Mouse (Mus musculus) embryonic fibroblast, embryonic 13.5 days (primary cell): ENCODE data around the gene Spint1. TPM values are rescaled to one million over a fixed set of nuclear protein-coding genes. Genes with fewer than 3 reads are reported as not detected.

Experiments
- H3K27ac ChIP-seq: 2 replicates; pipeline ENCODE4 v1.5.1; 2012; ENCODE audit warnings: low read length, control low read depth, inconsistent platforms; ENCODE audit not compliant: insufficient read depth
- H3K4me1 ChIP-seq: 2 replicates; pipeline ENCODE4 v1.6.1; 2011; ENCODE audit warnings: low read length; ENCODE audit not compliant: control insufficient read depth, insufficient read depth
- H3K4me3 ChIP-seq: 2 replicates; pipeline ENCODE4 v1.5.1; 2011; ENCODE audit warnings: mild to moderate bottlenecking, control low read depth, low read length; ENCODE audit not compliant: insufficient read depth
- CTCF ChIP-seq: IDR thresholded peaks from 2 replicates; pipeline ENCODE4 v1.5.1; 2011; ENCODE audit warnings: mild to moderate bottlenecking, control low read depth, low read length, moderate library complexity, borderline replicate concordance; ENCODE audit not compliant: insufficient read depth
- POLR2A ChIP-seq: IDR thresholded peaks from 2 replicates; pipeline ENCODE4 v1.6.1; 2011; ENCODE audit warnings: low read depth, mild to moderate bottlenecking, control low read depth, low read length, moderate library complexity
- polyA plus RNA-seq: library from polyadenylated mRNA; stranded (reverse); fragments of >200 nt; gene quantifications from 2 replicates; pipeline ENCODE4 v1.2.4, GENCODE M21; 2011; ENCODE audit warnings: low read depth; ENCODE audit not compliant: missing spikeins, insufficient read length

The Spint1 gene
- polyA plus RNA-seq, 1 experiment: 0.30 TPM

DNA sequence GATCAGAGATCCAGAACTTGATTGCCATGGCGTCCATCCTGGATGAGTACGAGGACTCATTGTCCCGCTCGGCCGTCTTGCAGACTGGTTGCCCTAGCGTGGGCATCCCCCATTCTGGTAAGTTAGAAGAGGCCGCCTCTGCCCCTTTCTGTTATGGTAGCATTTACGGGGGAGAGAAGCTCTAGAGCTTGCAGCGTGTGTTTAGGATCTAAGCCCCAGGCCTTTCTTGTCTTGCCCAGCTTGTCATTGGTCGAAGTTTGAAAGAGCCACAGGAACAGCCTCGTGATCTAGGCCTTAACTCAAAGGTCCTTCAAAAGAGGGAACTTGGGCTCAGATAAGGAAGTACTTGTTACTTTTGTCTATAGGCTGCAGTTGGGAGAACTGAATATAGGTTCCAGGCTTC is 51.9 kb downstream of the Spint1 start:
- TF ChIP-seq POLR2A (no peak), CTCF (no peak)
- Histone ChIP-seq H3K4me3 (peak overlapping the region; percentile 92), H3K4me1 (no peaks in the 10 kb centered on the region; the same call in 1 of the 2 replicates), H3K27ac (no peak overlapping the region)

DNA sequence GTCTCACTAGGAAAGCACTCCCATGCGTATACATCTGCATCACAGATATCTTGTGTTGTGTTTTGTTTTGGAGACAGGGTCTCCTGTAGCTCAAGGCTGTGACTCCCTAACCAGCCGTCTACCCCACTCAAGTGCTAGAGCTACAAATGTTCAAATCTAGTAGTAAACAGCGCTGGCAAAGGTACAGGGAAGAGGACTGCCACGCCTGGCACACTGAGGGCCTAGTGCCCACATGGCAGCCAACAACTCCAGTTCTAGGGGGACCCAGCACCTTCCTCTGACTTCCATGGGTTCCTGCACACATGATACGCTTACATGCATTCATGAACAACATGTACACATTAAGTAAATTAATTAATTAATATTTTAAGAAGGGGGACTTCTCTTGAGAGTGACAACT is 55.1 kb downstream of the Spint1 start:
- TF ChIP-seq CTCF: no peak
- no peak for TF ChIP-seq POLR2A
- Histone ChIP-seq H3K4me3 (no peak overlapping the region), H3K27ac (no peak overlapping the region), H3K4me1 (no peaks in the 10 kb centered on the region; the same call in 1 of the 2 replicates)

DNA sequence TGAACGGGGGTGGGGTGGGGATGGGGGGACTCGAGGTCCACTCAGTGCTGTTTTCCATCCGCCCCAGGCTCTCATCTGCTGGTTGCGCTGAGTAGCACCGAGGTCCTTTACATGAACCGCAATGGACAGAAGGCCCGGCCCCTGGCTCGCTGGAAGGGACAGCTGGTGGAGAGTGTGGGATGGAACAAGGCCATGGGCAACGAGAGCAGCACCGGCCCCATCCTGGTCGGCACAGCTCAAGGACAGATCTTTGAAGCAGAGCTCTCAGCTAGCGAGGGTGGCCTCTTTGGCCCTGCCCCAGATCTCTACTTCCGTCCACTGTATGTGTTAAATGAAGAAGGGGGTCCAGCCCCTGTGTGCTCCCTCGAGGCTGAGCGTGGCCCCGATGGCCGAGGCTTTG is 55.7 kb downstream of the Spint1 start:
- H3K4me3 ChIP-seq: no peak overlapping the region
- no peak for TF ChIP-seq CTCF
- TF ChIP-seq POLR2A: no peak
- no peaks in the 10 kb centered on the region; the same call in 1 of the 2 replicates for H3K4me1 ChIP-seq
- no peak overlapping the region for H3K27ac ChIP-seq

DNA sequence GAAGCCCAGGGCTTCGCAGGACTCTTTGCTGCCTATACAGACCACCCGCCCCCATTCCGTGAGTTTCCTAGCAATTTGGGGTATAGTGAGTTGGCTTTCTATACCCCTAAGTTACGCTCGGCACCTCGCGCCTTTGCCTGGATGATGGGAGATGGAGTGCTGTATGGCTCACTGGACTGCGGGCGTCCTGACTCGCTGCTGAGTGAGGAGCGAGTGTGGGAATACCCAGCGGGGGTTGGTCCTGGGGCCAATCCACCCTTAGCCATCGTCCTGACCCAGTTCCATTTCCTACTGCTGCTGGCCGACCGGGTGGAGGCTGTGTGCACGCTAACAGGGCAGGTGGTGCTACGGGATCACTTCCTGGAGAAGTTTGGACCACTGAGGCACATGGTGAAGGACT is 56.1 kb downstream of the Spint1 start:
- no peak for TF ChIP-seq CTCF
- TF ChIP-seq POLR2A: no peak
- Histone ChIP-seq H3K4me1 (no peaks in the 10 kb centered on the region; the same call in 1 of the 2 replicates), H3K4me3 (no peak overlapping the region), H3K27ac (no peak overlapping the region)

DNA sequence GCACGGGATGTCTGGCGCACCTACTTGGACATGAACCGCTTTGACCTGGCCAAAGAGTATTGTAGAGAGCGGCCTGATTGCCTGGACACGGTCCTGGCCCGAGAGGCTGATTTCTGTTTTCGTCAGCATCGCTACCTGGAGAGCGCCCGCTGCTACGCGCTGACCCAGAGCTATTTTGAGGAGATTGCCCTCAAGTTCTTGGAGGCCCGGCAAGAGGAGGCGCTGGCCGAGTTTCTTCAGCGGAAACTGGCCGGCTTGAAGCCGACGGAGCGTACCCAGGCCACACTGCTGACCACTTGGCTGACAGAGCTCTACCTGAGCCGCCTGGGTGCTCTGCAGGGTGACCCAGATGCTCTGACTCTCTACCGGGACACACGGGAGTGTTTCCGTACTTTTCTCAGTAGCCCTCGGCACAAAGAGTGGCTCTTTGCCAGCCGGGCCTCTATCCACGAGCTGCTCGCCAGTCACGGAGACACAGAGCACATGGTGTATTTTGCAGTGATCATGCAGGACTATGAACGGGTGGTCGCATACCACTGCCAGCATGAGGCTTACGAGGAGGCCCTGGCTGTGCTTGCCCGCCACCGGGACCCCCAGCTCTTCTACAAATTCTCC is 56.7 kb downstream of the Spint1 start:
- Histone ChIP-seq H3K27ac (no peak overlapping the region), H3K4me1 (no peaks in the 10 kb centered on the region; the same call in 1 of the 2 replicates), H3K4me3 (no peak overlapping the region)
- TF ChIP-seq POLR2A (no peak), CTCF (no peak)

DNA sequence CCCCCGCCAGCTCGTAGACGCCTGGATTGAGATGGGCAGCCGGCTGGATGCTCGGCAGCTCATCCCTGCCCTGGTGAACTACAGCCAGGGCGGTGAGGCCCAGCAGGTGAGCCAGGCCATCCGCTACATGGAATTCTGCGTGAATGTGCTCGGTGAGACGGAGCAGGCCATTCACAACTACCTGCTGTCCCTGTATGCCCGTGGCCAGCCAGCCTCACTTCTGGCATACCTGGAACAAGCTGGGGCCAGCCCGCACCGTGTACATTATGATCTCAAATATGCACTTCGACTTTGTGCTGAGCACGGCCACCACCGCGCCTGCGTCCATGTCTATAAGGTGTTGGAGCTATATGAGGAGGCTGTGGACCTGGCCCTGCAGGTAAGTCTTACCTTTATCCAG is 57.2 kb downstream of the Spint1 start:
- TF ChIP-seq POLR2A (no peak), CTCF (no peak)
- H3K27ac ChIP-seq: no peak overlapping the region
- H3K4me3 ChIP-seq: no peak overlapping the region
- H3K4me1 ChIP-seq: no peaks in the 10 kb centered on the region; the same call in 1 of the 2 replicates

DNA sequence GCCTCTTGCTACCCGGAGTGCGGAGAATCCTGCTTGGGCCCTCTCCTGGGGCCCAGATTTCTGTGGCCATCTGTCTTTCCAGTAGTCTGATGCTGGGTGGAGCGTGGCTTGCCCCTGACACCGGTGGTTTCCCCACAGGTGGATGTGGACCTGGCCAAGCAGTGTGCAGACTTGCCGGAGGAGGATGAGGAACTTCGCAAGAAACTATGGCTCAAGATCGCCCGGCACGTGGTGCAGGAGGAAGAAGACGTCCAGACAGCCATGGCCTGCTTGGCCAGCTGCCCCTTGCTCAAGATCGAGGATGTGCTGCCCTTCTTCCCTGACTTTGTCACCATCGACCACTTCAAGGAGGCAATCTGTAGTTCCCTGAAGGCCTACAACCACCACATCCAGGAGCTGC is 59.6 kb downstream of the Spint1 start:
- H3K4me3 ChIP-seq: no peak overlapping the region
- no peak overlapping the region for H3K27ac ChIP-seq
- TF ChIP-seq CTCF (no peak), POLR2A (no peak)
- H3K4me1 ChIP-seq: no peaks in the 10 kb centered on the region

DNA sequence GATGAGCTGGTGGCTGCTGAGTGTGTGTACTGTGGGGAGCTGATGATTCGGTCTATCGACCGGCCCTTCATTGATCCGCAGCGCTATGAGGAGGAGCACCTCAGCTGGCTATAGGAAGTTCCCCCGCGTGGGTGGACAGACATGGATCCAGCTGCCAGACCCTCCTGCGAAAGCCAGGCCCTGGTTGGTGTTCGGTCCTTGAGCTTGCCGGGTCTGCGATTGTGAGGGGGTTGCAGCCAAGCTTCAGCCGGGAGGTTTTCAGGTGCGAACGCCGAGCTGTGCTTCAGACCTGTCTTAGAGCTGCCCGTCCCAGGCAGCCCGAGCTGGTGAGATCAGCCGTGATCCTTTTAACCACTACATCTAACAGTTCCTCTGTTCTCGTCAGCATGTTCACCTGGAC is 60.3 kb downstream of the Spint1 start:
- Histone ChIP-seq H3K27ac (no peak overlapping the region), H3K4me1 (no peaks in the 10 kb centered on the region), H3K4me3 (no peak overlapping the region)
- no peak for TF ChIP-seq POLR2A
- no peak for TF ChIP-seq CTCF

DNA sequence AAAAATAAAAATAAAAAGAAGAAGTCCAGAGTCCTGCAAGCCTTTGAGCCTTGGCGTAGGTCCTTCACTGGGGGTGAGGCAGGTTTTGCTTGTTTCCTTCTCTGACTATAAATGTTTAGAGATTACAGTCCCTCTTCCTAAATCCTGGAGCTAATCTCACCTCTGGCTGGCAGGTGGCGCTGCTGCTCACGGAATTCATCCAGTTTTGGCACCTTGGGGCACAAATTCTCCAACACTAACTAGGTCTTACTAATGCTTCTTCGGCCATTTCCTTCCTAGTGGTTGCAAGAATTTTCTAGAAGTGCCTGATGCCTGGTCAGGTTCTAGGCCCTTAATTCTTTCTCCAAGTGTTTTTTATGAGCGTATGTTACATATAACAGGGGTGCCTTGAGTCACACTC is 61.2 kb downstream of the Spint1 start:
- no peak overlapping the region for H3K27ac ChIP-seq
- no peak for TF ChIP-seq POLR2A
- TF ChIP-seq CTCF: peak; percentile 83
- H3K4me3 ChIP-seq: no peak overlapping the region
- no peaks in the 10 kb centered on the region for H3K4me1 ChIP-seq

DNA sequence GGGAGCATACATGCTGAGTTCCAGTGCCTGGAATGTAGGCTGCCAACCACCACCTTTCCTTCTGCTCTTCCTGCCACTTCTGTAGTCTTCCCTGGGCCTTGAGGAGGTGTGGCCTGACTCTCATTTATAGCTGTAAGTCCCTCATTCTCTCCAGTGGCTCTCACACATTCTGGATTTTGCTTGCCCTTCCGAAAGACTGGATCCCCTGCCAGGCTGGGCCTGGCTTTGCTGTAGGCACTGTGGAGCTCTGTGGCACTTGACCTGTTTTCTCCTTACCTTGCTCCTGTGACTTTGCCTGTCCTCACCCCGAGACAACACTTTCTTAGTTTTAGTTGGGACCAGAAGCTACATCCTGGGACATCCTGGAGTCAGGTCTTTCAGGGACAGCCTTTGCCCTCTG is 61.7 kb downstream of the Spint1 start:
- TF ChIP-seq POLR2A: no peak
- TF ChIP-seq CTCF: no peak
- Histone ChIP-seq H3K4me3 (no peak overlapping the region), H3K27ac (no peak overlapping the region), H3K4me1 (no peaks in the 10 kb centered on the region)

Other genes with a start within 250 kb of the Spint1 start
- gene Ccdc32, start 208.0 kb upstream of the Spint1 start, polyA plus RNA-seq: 12.1 and 12.7 TPM in 2 replicates
- gene Rpusd2, start 202.6 kb upstream of the Spint1 start, polyA plus RNA-seq: 3.9 and 4.2 TPM in 2 replicates
- gene Knl1, start 190.2 kb upstream of the Spint1 start, polyA plus RNA-seq: 26.6 and 33.0 TPM in 2 replicates
- 21.6 and 31.6 TPM in 2 replicates for gene Rad51, start 124.6 kb upstream of the Spint1 start, polyA plus RNA-seq
- 15.8 and 18.9 TPM in 2 replicates for gene Rmdn3, start 80.3 kb upstream of the Spint1 start, polyA plus RNA-seq
- 1.9 and 3.7 TPM in 2 replicates for gene Gchfr, start 69.6 kb upstream of the Spint1 start, polyA plus RNA-seq
- gene Gm14137, start 62.9 kb upstream of the Spint1 start, polyA plus RNA-seq: 0.32 TPM in 1 of 2 replicates, not detected in the other
- gene Zfyve19, start 28.7 kb upstream of the Spint1 start, polyA plus RNA-seq: 15.2 and 22.5 TPM in 2 replicates
- 8.1 and 9.6 TPM in 2 replicates for gene Dnajc17, start 28.6 kb upstream of the Spint1 start, polyA plus RNA-seq
- gene Ppp1r14d, start 7.5 kb upstream of the Spint1 start, polyA plus RNA-seq: not detected in 2 replicates
- not detected in 2 replicates for gene Rhov, start 33.9 kb downstream of the Spint1 start, polyA plus RNA-seq
- 11.8 and 12.7 TPM in 2 replicates for gene Vps18, start 51.4 kb downstream of the Spint1 start, polyA plus RNA-seq
- not detected in 2 replicates for gene Dll4, start 88.4 kb downstream of the Spint1 start, polyA plus RNA-seq
- 34.5 and 58.5 TPM in 2 replicates for gene Chac1, start 113.9 kb downstream of the Spint1 start, polyA plus RNA-seq
- 21.8 and 24.6 TPM in 2 replicates for gene Ino80, start 240.3 kb downstream of the Spint1 start, polyA plus RNA-seq